Mouse (Mus musculus): ENCODE measurements around the gene Usp24. TPM values are rescaled to one million over a fixed set of nuclear protein-coding genes. Genes with fewer than 3 reads are reported as not detected.
A peak's percentile ranks its signal among the peaks of the same experiment; 100 is the strongest.

The Usp24 gene
- 10 to 100 TPM; 41.9 to 43.6 TPM for total RNA-seq (2021)

DNA sequence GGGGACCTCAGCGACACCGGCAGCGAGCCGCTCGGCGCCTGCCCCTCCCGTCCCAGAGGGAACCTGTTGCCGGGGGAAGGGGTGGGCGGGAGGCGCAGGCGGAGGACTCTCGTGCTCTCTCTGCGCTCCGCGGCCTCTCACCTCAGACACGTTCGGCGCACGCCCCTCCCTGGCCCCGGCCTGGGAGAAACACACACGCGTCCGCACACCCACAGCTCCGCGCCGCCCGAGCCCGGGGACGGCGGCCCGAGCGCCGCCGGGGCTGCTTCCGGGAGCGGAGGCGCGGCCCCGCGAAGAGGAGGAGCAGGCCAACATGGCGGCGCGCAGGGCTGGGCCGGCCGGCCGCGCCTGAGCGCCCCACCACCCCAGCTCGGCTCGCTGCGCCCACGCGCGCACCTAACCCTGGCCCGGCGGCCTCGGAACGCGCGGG is at the start of gene Usp24:
Usp24 (plus strand) TSS at position 293 of the 430 bp plus-strand sequence.
- peak; percentile 66 for DNase-seq (ENCODE audit: low spot score)
- intact Hi-C loops (cut with DNase I) = loop anchor here (5.0 kb wide), 1 partner anchor 54 kb away; no protein-coding TSS in a partner anchor

DNA sequence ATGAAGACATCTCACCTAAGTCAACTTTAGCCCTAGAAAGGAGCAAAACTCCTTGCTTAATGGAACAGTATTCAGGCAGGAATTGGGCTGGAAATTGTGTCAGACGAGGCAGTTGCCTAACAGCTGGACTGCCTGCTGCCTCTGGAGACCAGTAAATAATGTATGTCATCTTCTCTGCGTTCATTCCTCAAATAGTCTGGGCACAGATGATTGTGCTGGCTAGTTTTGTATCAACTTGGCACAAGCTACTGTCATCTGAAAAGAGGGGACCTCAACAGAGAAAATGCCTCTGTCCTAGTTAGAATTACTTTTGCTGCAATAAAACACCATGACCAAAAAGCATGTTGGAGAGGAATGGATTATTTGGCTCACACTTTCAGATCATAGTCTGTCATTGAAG is 39.1 kb upstream of the Usp24 start:
- intact Hi-C loops (cut with DNase I) = no loop called here
- no peak for DNase-seq (ENCODE audit: low spot score)

DNA sequence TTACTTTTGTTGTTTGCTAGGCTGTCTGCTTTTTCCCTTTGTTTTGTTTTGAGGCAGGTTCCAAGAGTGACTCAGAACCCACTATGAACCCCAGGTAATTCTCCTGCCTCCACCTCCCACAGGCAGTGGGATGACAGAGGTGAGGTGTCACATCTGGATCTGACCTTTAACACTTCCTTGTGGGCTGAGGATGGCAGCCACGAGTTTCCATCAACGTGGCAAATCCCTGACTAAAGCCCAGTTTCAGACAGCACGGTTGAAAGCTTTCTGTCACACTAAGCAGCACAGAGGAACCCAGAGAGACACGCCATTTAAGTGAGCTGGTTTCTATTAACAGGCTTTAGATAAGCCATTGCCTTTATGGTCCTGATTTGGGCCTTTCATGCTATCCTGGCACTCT is 36.8 kb upstream of the Usp24 start:
- intact Hi-C loops (cut with DNase I) = no loop called here
- DNase-seq (ENCODE audit: low spot score) = no peak

DNA sequence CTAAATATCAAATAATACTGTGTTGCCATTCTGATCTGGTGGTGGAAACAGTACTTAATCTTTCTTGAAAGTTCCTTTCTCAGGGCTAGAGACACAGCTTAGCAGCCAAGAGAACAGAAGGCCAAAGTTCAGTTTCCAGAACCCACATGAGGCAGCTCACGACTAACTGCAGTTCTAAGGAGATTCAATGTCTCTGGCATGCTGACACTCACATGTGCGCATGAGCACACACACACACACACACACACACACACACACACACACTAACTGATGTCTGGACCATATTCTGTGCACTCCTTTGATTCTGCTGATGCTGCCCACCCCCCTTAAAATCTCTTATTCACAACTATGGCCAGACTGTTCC is 34.9 kb upstream of the Usp24 start:
- intact Hi-C loops (cut with DNase I) = no loop called here
- DNase-seq (ENCODE audit: low spot score) = no peak

DNA sequence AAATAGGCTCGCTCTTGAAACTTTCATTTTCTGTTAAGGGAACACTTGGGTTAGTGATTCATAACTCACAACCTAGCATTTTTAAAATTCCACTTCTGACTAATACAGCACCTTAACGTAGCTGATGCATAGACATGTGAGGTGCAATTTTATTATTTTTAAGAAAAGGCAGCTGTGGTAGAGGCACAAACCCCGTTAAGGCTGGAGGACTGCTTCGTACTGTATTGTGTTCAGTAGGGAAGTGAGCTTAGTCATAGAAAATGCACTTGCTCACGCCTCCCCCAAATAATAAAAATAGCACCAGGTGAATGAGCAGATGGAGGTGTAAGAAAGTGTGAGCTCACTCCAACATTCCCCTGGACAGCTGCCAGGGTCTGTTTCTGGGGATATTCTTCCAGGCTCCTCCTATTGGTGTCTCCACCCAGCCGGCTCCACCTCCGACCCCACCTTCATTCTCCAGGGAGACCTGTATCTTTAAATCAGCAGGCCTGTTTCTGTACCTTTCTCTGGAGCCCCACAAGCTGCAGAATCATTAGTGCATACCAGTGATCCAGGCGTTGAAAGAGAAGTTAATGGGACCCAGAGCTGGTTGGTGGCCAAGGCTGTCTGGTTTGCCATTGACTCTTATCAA is 34.4 kb upstream of the Usp24 start:
- DNase-seq (ENCODE audit: low spot score) = no peak
- intact Hi-C loops (cut with DNase I) = no loop called here

DNA sequence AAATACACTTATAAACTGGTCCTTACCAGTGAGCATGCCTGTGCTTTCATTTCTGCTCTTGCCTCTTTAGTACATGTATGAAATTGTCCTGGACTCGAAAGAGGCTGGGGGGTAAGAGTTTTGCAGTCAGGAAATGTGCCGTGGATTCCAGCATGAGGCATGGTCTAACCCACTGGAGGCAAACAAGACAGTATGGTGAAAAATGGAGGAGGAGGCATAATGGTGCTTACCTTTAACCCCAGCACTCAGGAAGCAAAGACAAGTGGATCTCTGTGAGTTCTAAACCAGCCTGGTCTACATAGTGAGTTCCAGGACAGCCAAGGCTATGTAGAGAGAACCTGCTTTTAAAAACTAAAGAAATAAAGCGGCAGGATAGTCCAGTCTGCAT is 33.9 kb upstream of the Usp24 start:
- intact Hi-C loops (cut with DNase I) = no loop called here
- no peak for DNase-seq (ENCODE audit: low spot score)

DNA sequence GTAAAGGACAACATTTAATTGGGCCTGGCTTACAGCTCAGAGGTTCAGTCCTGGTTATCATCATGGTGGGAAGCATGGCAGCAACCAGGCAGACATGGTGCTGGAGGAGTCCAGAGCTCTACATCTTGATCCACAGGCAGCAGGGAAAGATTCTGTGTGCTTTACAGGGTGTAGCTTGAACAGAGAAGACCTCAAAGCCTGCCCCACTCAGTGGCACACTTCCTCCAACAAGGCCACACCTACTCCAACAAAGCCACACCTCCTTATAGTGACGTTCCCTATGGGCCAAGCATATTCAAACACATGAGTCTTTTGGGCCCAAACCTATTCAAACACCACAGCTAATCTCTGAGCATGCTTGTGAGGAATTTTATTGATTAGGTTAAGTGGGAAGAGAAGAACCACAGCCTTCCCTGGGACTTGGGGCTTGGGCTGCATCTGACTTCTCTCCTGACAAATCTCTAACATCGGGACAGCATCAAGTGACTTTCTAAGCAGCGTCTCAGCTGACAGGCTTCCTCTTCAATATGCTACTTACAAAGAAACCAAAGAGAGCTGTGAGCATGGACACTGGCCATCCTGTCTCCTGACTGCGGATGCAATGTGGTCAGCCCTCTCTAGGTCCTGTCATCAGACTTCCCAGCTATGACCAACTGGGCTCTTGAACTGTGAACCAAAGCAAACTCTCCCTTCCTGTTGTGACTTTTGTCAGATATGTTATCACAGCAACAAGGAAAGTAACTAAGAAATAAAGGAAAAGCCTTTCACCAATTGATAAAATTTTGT is 28.9 kb upstream of the Usp24 start:
- no peak for DNase-seq (ENCODE audit: low spot score)
- intact Hi-C loops (cut with DNase I) = no loop called here

DNA sequence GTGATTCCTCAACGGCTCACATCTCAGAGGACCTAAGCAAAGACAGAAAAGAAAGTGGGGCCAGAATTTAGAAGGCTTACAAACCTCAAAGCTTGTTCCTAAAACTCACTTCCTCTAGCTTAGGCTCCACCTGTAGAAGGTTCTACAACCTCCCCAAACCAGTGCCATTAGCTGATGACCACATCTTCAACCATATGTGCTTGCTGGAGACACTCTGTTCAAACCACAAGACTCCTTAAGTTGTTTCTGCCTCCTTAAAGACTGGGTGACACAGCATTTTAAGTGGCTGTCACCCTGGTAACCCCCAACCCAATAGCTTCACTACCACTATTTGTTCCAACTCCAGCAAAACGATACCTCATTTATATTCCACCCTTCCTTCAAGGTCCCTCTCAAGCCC is 25.8 kb upstream of the Usp24 start:
- intact Hi-C loops (cut with DNase I) = no loop called here
- DNase-seq (ENCODE audit: low spot score) = no peak

DNA sequence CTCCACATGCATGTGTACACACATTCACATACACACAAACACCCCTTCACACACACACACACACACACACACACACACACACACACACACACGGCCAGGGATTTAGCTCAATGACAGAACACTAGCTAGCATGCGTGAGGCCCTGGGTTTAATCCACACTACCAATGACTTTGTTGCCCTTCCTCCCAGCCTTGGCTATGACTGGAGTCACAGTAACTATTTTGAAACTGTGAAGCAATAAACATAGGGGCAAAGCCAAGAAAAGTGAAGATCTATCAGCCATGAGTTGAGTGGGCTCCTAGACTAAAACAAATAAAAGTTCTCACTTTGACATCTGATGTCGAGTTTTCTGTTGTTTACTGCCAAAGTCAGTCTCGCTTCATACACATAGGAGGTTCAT is 23.2 kb upstream of the Usp24 start:
- intact Hi-C loops (cut with DNase I) = no loop called here

DNA sequence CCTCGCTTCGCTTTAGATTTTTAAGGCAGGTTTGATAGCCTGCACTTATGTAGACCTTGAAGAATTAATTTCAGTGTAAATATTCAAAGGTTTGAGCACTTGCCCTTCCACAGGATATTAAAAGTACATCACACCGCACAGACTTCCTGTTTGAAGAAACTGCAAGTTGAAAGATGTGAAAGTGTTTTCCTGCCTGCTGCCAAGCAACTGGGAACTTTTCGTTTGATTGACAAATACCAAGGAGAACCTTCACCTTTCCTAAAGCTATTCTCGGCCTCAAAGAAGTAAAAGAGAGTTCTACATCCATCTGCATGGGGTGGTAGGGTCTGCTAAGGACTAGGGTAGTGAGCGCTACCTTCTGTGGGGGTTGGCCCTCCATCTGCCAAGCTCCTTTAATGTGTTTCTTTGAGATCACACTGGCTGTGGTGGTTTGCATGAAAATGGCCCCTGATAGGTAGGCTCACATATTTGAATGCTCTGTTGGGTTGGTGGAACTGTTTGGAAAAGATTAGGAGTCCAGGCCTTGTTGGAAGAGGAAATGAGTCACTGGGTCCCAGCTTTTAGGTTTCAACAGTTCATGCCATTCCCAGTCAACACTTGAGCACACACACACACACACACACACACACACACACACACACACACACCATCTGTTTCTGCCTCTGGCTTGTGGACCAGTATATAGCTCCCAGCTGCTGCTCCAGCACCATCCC is 22.5 kb upstream of the Usp24 start:
- DNase-seq (ENCODE audit: low spot score) = no peak
- intact Hi-C loops (cut with DNase I) = no loop called here

More for the DNA sequence above, 23.2 kb upstream of the Usp24 start:
- no peak for DNase-seq (ENCODE audit: low spot score)

DNA sequence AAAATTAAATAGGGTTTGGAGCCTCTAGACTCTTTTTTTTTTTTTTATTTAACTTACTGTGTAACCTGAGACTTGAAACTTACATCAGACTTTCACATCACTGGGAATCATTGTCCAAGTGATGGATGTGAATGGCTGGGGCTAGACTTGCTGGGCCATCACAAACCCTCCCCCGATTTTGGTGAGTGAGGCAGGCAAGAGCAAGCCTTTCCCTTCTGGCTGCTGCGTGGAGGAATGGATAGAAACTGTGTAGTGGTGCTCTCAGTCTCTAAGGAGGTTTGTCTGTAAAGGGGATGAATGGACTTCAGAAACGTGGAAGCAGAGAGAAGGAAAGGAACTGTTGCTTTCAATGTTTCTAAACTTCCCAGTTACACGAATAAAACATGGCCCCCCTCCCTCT is 20.3 kb upstream of the Usp24 start:
- no peak for DNase-seq (ENCODE audit: low spot score)
- intact Hi-C loops (cut with DNase I) = no loop called here

DNA sequence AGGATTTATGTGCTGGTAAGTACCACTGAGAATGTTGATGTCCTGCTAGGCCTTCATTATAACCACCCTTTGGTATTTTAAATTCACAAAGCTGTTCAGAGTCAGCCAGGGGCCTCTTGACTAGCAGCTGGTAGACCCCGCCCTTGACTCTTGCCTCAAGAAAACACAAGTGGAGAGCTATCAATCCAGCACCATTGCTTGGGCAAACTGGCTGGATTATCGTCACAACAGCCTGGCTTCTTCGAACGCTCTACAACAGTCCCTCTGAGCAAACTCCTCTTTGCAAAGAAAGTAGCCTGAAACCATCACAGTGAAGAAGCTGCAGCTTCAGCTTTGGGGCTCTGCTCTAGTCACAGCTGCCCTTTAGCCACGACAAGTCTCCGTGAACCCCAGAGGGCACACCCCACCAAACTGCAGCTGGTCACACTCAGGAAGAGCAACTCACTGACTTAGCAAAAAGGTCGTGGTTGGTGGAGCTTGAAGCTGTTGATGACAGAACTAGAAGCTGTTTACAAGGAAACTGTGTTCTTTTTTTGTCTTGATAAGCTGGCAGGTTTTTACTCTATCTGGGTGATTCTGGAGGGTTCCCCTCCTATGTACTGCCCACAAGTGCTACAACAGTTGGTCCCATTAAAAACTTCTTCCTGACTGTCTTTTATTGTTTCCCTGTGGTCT is 19.5 kb upstream of the Usp24 start:
- intact Hi-C loops (cut with DNase I) = no loop called here
- DNase-seq (ENCODE audit: low spot score) = no peak

DNA sequence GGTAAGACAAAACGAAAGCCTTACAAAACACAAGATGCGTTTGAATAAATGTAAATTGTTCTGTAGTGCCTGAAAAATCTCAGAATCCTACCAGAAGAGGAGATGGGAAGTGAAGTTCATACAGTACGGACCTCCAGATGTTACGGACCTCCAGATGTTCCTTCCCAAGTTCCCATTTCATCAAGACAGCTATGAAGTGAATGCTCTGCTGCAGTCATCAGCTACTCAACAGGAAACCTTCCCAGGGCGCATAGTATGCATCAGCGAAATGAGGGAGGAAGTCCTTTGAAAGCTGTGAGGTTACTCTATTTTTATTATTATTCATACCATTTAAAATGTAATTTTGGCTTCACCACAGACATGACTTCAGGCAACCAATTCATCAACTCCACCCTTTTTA is 14.7 kb upstream of the Usp24 start:
- DNase-seq (ENCODE audit: low spot score) = no peak
- intact Hi-C loops (cut with DNase I) = no loop called here

DNA sequence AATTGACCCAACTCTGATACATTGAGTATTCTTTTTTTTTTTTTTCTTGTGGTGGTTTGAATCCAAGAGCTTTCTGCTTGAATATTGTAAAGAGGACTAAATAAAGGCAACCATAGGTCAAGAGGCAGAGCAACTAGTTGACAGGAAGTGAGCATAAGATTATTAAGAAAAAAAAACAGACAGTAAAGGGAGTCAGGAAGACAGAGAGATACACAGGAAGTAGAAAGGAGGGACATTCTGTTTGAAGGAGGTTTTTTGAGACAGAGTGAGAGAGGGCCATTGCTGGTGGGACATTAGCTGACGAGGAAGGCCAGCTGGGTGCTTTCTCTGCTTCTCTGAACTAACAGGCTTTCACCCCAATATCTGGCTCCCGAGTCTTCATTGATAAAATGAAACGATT is 7.9 kb upstream of the Usp24 start:
- no peak for DNase-seq (ENCODE audit: low spot score)
- intact Hi-C loops (cut with DNase I) = no loop called here

DNA sequence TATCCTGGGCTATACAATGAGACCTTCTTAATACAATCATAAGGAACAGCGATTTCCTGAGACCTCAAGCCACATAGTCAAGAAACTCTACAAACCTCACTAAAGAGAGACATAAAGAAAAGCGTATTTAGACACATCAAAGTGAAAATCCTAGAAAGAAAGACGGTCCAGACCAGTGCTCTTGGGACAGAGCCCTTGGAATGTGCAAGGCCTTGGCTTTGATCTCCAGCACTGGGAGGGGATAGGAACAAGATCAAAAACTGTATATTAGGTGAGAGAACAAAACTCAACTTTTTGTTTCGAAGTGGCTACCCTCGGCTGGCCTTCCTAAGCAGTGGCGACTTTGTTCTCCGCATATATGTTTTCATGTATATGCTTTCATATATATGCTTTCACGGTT is 3.4 kb upstream of the Usp24 start:
- DNase-seq (ENCODE audit: low spot score) = no peak
- intact Hi-C loops (cut with DNase I) = no loop called here

DNA sequence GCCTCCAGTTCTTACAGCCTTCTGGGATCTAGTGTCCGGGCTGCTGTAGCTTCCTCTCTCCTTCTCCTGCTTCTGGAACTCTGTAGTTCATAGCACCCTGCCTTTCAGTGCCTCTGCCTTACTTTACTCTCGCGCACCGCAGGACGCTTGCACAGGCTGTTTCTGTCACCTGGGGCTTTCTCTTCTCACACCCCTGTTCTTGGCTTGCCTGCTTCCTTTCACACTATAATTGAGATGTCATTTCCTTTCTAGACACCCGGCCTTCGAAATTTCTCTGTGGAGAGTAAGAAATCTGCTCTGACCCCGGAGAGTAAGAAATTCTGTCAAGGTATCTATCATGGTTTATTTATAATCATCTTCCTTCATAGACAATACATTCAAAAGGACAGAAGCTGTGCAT is 2.9 kb upstream of the Usp24 start:
- intact Hi-C loops (cut with DNase I) = no loop called here
- DNase-seq (ENCODE audit: low spot score) = no peak

DNA sequence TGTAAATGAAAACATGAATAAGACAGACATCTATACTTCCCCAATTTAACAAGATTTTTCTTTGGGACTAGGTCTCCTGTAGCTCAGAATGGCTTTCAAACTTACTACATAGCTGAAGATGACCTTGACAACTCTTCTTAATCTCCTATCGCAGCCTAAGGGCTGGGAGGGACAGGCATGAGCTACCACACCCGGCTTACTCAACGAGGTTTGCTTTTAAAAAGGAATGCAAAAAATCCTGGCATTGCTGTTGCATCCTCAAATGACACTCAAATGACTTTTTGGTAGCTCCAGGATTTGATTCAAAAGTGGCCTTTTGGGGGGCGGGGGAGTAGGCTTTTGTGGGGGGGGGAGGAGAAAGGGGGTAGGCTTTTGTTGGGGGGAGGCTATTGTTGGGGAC is 2.1 kb upstream of the Usp24 start:
- intact Hi-C loops (cut with DNase I) = no loop called here
- no peak for DNase-seq (ENCODE audit: low spot score)

DNA sequence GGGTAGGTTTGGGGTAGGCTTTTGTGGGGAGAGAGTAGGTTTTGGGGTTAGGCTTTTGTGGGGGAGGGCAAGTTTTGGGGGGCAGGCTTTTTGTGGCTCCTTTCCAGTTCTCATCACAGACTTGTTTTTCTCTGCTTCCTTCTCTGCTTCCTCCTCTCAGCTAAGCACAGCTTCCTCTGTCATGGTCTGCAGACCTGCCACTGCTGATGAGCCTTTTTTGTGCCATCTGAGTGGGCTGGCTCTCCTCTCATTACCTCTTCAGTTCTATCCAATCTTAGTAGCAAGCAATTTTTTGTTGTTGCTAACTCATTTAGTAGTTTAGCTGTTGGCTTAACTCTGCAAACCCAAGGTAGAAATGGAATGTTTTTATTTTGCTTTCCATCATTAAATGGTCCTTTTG is 1.7 kb upstream of the Usp24 start:
- intact Hi-C loops (cut with DNase I) = no loop called here
- DNase-seq (ENCODE audit: low spot score) = no peak

DNA sequence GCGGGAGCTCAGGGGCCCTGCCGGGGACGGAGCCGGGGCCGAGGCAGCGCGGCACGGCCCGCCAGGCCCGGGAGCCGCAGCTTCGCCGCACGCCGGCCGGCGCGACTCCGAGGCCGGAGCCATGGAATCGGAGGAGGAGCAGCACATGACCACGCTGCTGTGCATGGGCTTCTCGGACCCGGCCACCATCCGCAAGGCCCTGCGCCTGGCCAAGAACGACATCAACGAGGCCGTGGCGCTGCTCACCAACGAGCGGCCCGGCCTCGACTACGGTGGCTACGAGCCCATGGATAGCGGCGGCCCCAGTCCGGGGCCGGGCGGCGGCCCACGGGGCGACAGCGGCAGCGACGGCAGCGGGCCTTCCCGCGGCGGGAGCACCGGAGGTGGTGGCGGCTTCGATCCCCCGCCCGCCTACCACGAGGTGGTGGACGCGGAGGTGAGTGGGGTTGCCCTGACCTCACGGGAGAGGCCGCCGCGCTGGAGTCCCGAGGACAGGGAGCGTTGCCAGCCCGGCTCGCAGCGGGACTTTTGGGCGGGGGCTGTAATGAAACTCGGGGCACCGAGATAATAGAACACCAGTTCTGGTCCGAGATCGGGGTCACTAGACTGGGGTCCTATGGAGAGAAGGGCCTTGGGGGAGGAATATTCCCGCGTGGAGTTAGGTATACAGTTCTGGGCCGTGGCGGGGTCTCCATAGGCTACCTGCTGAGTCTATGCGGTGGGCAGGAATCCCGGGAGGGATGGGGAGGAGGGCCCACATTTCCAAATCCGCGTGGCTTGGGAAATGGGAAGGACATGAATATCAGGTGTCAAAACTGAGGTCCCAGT is 552 bp downstream of the Usp24 start:
- intact Hi-C loops (cut with DNase I) = loop anchor here (5.0 kb wide), 1 partner anchor 54 kb away; no protein-coding TSS in a partner anchor
- DNase-seq (ENCODE audit: low spot score) = peak; percentile 23

Measured in heart, postnatal 25 days (tissue).